Mouse (Mus musculus): ENCODE measurements around the gene Crb3. TPM values are rescaled to one million over a fixed set of nuclear protein-coding genes. Genes with fewer than 3 reads are reported as not detected.

The Crb3 gene
- polyA plus RNA-seq, 1 experiment from 2014 or later = 4.2 TPM

- WGBS = 76% methylated on average over 3 of the region's 3 CpGs
- H3K4me2 ChIP-seq (replicated peaks) = no peak overlapping the region
- no peak overlapping the region for H3K9ac ChIP-seq
- no peak overlapping the region for H3K27ac ChIP-seq
- H3K4me1 ChIP-seq (replicated peaks; ENCODE audit: control insufficient read depth, insufficient read depth, low read length) = no peaks in the 10 kb centered on the region
- DNase-seq (ENCODE audit: low spot score) = no peak
- no peak for ATAC-seq (ENCODE audit: low FRiP score)
- H3K4me3 ChIP-seq (replicated peaks; ENCODE audit: low read length) = no peak overlapping the region
- H3K27me3 ChIP-seq (ENCODE audit: control insufficient read depth, insufficient read depth, low read length) = no peaks in the 10 kb centered on the region
- H3K9me3 ChIP-seq (ENCODE audit: control insufficient read depth, low read length) = no peaks in the 10 kb centered on the region
- H3K36me3 ChIP-seq (replicated peaks; ENCODE audit: control insufficient read depth, insufficient read depth) = peaks cover 26% of the 10 kb centered on the region
Measured at GRCm38 (mm10) chr17:57076916-57077315, 18.0 kb downstream of the Crb3 start.

- Histone ChIP-seq H3K4me2 (replicated peaks) (no peak within 1 kb of the TSS), H3K36me3 (replicated peaks; ENCODE audit: control insufficient read depth, insufficient read depth) (peaks cover 35% of the 10 kb centered on the region), H3K9me3 (ENCODE audit: control insufficient read depth, low read length) (no peaks in the 10 kb centered on the region), H3K27ac (no peak within 1 kb of the TSS), H3K27me3 (ENCODE audit: control insufficient read depth, insufficient read depth, low read length) (no peaks in the 10 kb centered on the region), H3K4me1 (replicated peaks; ENCODE audit: control insufficient read depth, insufficient read depth, low read length) (no peaks in the 10 kb centered on the region), H3K9ac (no peak within 1 kb of the TSS), H3K4me3 (replicated peaks; ENCODE audit: low read length) (no peak within 1 kb of the TSS)
- ATAC-seq (ENCODE audit: low FRiP score) (no peak), DNase-seq (ENCODE audit: low spot score) (no peak)
- WGBS = 65% methylated on average over 6 of the region's 6 CpGs
Measured at GRCm38 (mm10) chr17:57078336-57078735, 19.4 kb downstream of the Crb3 start, which contains the start of gene Dennd1c. Gene Dennd1c (minus strand): TSS chr17:57078514.

- no peak for DNase-seq (ENCODE audit: low spot score)
- H3K27ac ChIP-seq = no peak overlapping the region
- H3K9ac ChIP-seq = no peak overlapping the region
- no peak for ATAC-seq (ENCODE audit: low FRiP score)
- H3K4me3 ChIP-seq (replicated peaks; ENCODE audit: low read length) = no peak overlapping the region
- H3K4me2 ChIP-seq (replicated peaks) = no peak overlapping the region
- WGBS = 80% methylated on average over 3 of the region's 3 CpGs
- no peaks in the 10 kb centered on the region for H3K27me3 ChIP-seq (ENCODE audit: control insufficient read depth, insufficient read depth, low read length)
- H3K9me3 ChIP-seq (ENCODE audit: control insufficient read depth, low read length) = no peaks in the 10 kb centered on the region
- peaks cover 6% of the 10 kb centered on the region; the same call in 1 of the 2 replicates for H3K4me1 ChIP-seq (replicated peaks; ENCODE audit: control insufficient read depth, insufficient read depth, low read length)
- peaks cover 49% of the 10 kb centered on the region for H3K36me3 ChIP-seq (replicated peaks; ENCODE audit: control insufficient read depth, insufficient read depth)
Measured at GRCm38 (mm10) chr17:57079919-57080318, 21.0 kb downstream of the Crb3 start.

- Histone ChIP-seq H3K36me3 (replicated peaks; ENCODE audit: control insufficient read depth, insufficient read depth) (peaks cover 59% of the 10 kb centered on the region), H3K4me3 (replicated peaks; ENCODE audit: low read length) (no peak overlapping the region), H3K4me1 (replicated peaks; ENCODE audit: control insufficient read depth, insufficient read depth, low read length) (peaks cover 13% of the 10 kb centered on the region), H3K9ac (no peak overlapping the region), H3K27me3 (ENCODE audit: control insufficient read depth, insufficient read depth, low read length) (no peaks in the 10 kb centered on the region), H3K4me2 (replicated peaks) (no peak overlapping the region), H3K9me3 (ENCODE audit: control insufficient read depth, low read length) (no peaks in the 10 kb centered on the region), H3K27ac (no peak overlapping the region)
- ATAC-seq (ENCODE audit: low FRiP score) (no peak), DNase-seq (ENCODE audit: low spot score) (no peak)
- 97% methylated on average over 31 of the region's 31 CpGs for WGBS
Measured at GRCm38 (mm10) chr17:57081234-57081842, 22.4 kb downstream of the Crb3 start.

- Histone ChIP-seq H3K9me3 (ENCODE audit: control insufficient read depth, low read length) (no peaks in the 10 kb centered on the region), H3K4me1 (replicated peaks; ENCODE audit: control insufficient read depth, insufficient read depth, low read length) (peaks cover 14% of the 10 kb centered on the region), H3K27me3 (ENCODE audit: control insufficient read depth, insufficient read depth, low read length) (no peaks in the 10 kb centered on the region), H3K4me2 (replicated peaks) (no peak overlapping the region), H3K36me3 (replicated peaks; ENCODE audit: control insufficient read depth, insufficient read depth) (peaks cover 59% of the 10 kb centered on the region), H3K27ac (no peak overlapping the region), H3K4me3 (replicated peaks; ENCODE audit: low read length) (no peak overlapping the region), H3K9ac (no peak overlapping the region)
- 86% methylated on average over 5 of the region's 5 CpGs for WGBS
- DNase-seq (ENCODE audit: low spot score) (no peak), ATAC-seq (ENCODE audit: low FRiP score) (no peak)
Measured at GRCm38 (mm10) chr17:57082481-57082880, 23.6 kb downstream of the Crb3 start.

- ATAC-seq (ENCODE audit: low FRiP score) (no peak), DNase-seq (ENCODE audit: low spot score) (no peak)
- Histone ChIP-seq H3K27ac (no peak overlapping the region), H3K9me3 (ENCODE audit: control insufficient read depth, low read length) (no peaks in the 10 kb centered on the region), H3K4me1 (replicated peaks; ENCODE audit: control insufficient read depth, insufficient read depth, low read length) (peaks cover 14% of the 10 kb centered on the region), H3K4me3 (replicated peaks; ENCODE audit: low read length) (peak overlapping the region; percentile 62), H3K4me2 (replicated peaks) (peak overlapping the region; percentile 74), H3K9ac (peak overlapping the region; percentile 93), H3K36me3 (replicated peaks; ENCODE audit: control insufficient read depth, insufficient read depth) (peaks cover 40% of the 10 kb centered on the region), H3K27me3 (ENCODE audit: control insufficient read depth, insufficient read depth, low read length) (no peaks in the 10 kb centered on the region)
- 81% methylated on average over 11 of the region's 11 CpGs for WGBS
Measured at GRCm38 (mm10) chr17:57085970-57086757, 27.3 kb downstream of the Crb3 start.

GRCm38 (mm10) chr17:57087049-57087832 lies 28.3 kb downstream of the Crb3 start, which contains the start of gene Tubb4a:
Gene Tubb4a (minus strand): TSS chr17:57087782.
- Histone ChIP-seq H3K36me3 (replicated peaks; ENCODE audit: control insufficient read depth, insufficient read depth) (peaks cover 32% of the 10 kb centered on the region), H3K4me1 (replicated peaks; ENCODE audit: control insufficient read depth, insufficient read depth, low read length) (peaks cover 14% of the 10 kb centered on the region), H3K27ac (peak within 1 kb of the TSS; percentile 89), H3K4me2 (replicated peaks) (peak within 1 kb of the TSS; percentile 74), H3K9ac (peak within 1 kb of the TSS; percentile 93), H3K4me3 (replicated peaks; ENCODE audit: low read length) (peak within 1 kb of the TSS; percentile 62), H3K9me3 (ENCODE audit: control insufficient read depth, low read length) (no peaks in the 10 kb centered on the region), H3K27me3 (ENCODE audit: control insufficient read depth, insufficient read depth, low read length) (no peaks in the 10 kb centered on the region)
- peak; percentile 81 for DNase-seq (ENCODE audit: low spot score)
- under 1% methylated on average over 31 of the region's 31 CpGs for WGBS
- ATAC-seq (ENCODE audit: low FRiP score) = peak; percentile 95

- Histone ChIP-seq H3K4me2 (replicated peaks) (no peak overlapping the region), H3K27me3 (ENCODE audit: control insufficient read depth, insufficient read depth, low read length) (0 out of 2 replicates have a peak, but pooled peaks cover 7% of the 10 kb centered on the region), H3K36me3 (replicated peaks; ENCODE audit: control insufficient read depth, insufficient read depth) (no peaks in the 10 kb centered on the region), H3K9me3 (ENCODE audit: control insufficient read depth, low read length) (no peaks in the 10 kb centered on the region), H3K9ac (no peak overlapping the region), H3K27ac (no peak overlapping the region), H3K4me1 (replicated peaks; ENCODE audit: control insufficient read depth, insufficient read depth, low read length) (no peaks in the 10 kb centered on the region), H3K4me3 (replicated peaks; ENCODE audit: low read length) (no peak overlapping the region)
- ATAC-seq (ENCODE audit: low FRiP score) (no peak), DNase-seq (ENCODE audit: low spot score) (no peak)
- WGBS = 98% methylated on average over 3 of the region's 3 CpGs
Measured at GRCm38 (mm10) chr17:57094222-57094621, 35.3 kb downstream of the Crb3 start.

Data from hindbrain, embryonic 14.5 days (tissue).